Comparison of ENCODE assay signal across 24 mouse cellular contexts in the genomic region with DNA sequence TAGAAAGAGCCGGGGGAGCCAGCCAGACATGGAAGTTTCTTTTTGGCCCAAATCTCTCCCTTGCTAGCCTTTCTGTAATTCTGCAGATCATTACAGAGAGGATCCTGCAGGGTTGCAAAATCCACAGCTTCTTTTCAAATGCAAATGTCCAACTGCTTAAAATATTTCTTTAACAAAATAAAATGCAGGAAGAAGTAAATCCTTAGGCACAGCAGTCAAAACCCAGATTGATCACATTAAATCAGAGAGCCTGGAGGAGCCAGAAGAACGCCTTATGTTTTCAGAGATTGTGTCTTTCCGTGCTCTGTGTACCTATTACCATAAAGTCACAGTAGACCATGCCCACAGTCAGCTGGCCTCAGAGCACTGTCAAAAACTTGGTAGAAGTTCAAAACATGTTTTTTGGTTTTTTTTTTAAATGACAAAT.
DNase-seq lines count a peak whose midpoint lies in the region; ATAC-seq and TF ChIP-seq lines count a peak whose summit lies in the region.
"Had no signal": no experiment of that assay in that cellular context is flagged by ENCODE, and none has a peak within 500 bp of the region (broad histone marks: within the 10 kb centered on the region; RNA-seq: fewer than 3 reads in every experiment).

No protein-coding gene starts in this region.

- H3K36me3 ChIP-seq in forebrain, embryonic 11.5 days (ENCODE audit: control insufficient read depth, insufficient read depth, low read length), result no peaks in the 10 kb centered on the region
- H3K36me3 ChIP-seq in forebrain, embryonic 10.5 days (replicated peaks), result no peaks in the 10 kb centered on the region
- H3K36me3 ChIP-seq in midbrain, embryonic 15.5 days (replicated peaks), result no peaks in the 10 kb centered on the region
- H3K36me3 ChIP-seq in hindbrain, embryonic 13.5 days, result no peaks in the 10 kb centered on the region
- H3K36me3 ChIP-seq: heart, embryonic 13.5 days; limb, embryonic 13.5 days had no signal

- no peak for TF ChIP-seq POLR2A in brain, embryonic 14.5 days (IDR thresholded peaks at IDR 0.05; ENCODE audit: borderline replicate concordance, extremely low read depth, insufficient read depth, insufficient read length, poor library complexity, severe bottlenecking)

- no peak overlapping the region for H3K9ac ChIP-seq in forebrain, embryonic 11.5 days (ENCODE audit: low read length)
- H3K9ac ChIP-seq in midbrain, embryonic 15.5 days, result no peak overlapping the region
- no peak overlapping the region for H3K9ac ChIP-seq in hindbrain, embryonic 13.5 days
- H3K9ac ChIP-seq: heart, embryonic 13.5 days; limb, embryonic 13.5 days; liver, embryonic 14.5 days had no signal

- H3K4me1 ChIP-seq in forebrain, embryonic 11.5 days (replicated peaks; ENCODE audit: control insufficient read depth, insufficient read depth, low read length), result 0 out of 2 replicates have a peak, but pooled peaks cover 2% of the 10 kb centered on the region
- H3K4me1 ChIP-seq in forebrain, embryonic 10.5 days, result peaks cover 7% of the 10 kb centered on the region; the same call in 1 of the 2 replicates
- H3K4me1 ChIP-seq in midbrain, embryonic 15.5 days, result peaks cover 12% of the 10 kb centered on the region
- no peaks in the 10 kb centered on the region; the same call in 1 of the 2 replicates for H3K4me1 ChIP-seq in hindbrain, embryonic 13.5 days (replicated peaks)
- H3K4me1 ChIP-seq: heart, embryonic 13.5 days; limb, embryonic 13.5 days had no signal

- TF ChIP-seq CTCF in brain, embryonic 14.5 days (IDR thresholded peaks at IDR 0.05; ENCODE audit: borderline replicate concordance, extremely low read depth, insufficient read depth, insufficient read length), result no peak

- H3K27me3 ChIP-seq in forebrain, embryonic 11.5 days (ENCODE audit: control insufficient read depth, insufficient read depth, low read length), result no peaks in the 10 kb centered on the region
- H3K27me3 ChIP-seq in forebrain, embryonic 10.5 days (ENCODE audit: poor library complexity, severe bottlenecking), result no peaks in the 10 kb centered on the region
- H3K27me3 ChIP-seq in midbrain, embryonic 15.5 days (replicated peaks), result no peaks in the 10 kb centered on the region
- no peaks in the 10 kb centered on the region for H3K27me3 ChIP-seq in hindbrain, embryonic 13.5 days
- H3K27me3 ChIP-seq: heart, embryonic 13.5 days; limb, embryonic 13.5 days had no signal

- H3K4me2 ChIP-seq in forebrain, embryonic 11.5 days (ENCODE audit: low read depth, low read length, severe bottlenecking), result no peak overlapping the region
- H3K4me2 ChIP-seq in midbrain, embryonic 15.5 days, result no peak overlapping the region
- H3K4me2 ChIP-seq in hindbrain, embryonic 13.5 days, result no peak overlapping the region
- H3K4me2 ChIP-seq: heart, embryonic 13.5 days; limb, embryonic 13.5 days had no signal

- H3K9me3 ChIP-seq in forebrain, embryonic 11.5 days (ENCODE audit: control insufficient read depth, low read length), result no peaks in the 10 kb centered on the region
- H3K9me3 ChIP-seq in forebrain, embryonic 10.5 days, result no peaks in the 10 kb centered on the region
- no peaks in the 10 kb centered on the region for H3K9me3 ChIP-seq in midbrain, embryonic 15.5 days
- H3K9me3 ChIP-seq in hindbrain, embryonic 13.5 days, result no peaks in the 10 kb centered on the region
- H3K9me3 ChIP-seq: heart, embryonic 13.5 days; limb, embryonic 13.5 days had no signal

- no peak overlapping the region for H3K4me3 ChIP-seq in forebrain, embryonic 11.5 days (ENCODE audit: low read depth, low read length)
- no peak overlapping the region for H3K4me3 ChIP-seq in forebrain, embryonic 10.5 days
- no peak overlapping the region for H3K4me3 ChIP-seq in midbrain, embryonic 15.5 days
- no peak overlapping the region for H3K4me3 ChIP-seq in hindbrain, embryonic 13.5 days
- H3K4me3 ChIP-seq: heart, embryonic 13.5 days; limb, embryonic 13.5 days had no signal

- 53% methylated on average over 3 of the region's 3 CpGs for WGBS in forebrain, embryonic 11.5 days
- 75% methylated on average over 3 of the region's 3 CpGs for WGBS in forebrain, embryonic 10.5 days
- WGBS in midbrain, embryonic 15.5 days, result 15% methylated on average over 3 of the region's 3 CpGs
- WGBS in hindbrain, embryonic 13.5 days, result 67% methylated on average over 3 of the region's 3 CpGs

- no peak for DNase-seq in forebrain, embryonic 11.5 days (ENCODE audit: low spot score)
- DNase-seq in forebrain, embryonic 10.5 days (ENCODE audit: extremely low spot score, low spot score), result no peak
- peak; percentile 11 for DNase-seq in layer of hippocampus, adult 9-11 months
- DNase-seq in layer of hippocampus, postnatal 25 days (ENCODE audit: extremely low spot score in 1 of 2, low spot score in 1 of 2), result no peak
- peak; percentile 68 for DNase-seq in brain, embryonic 14.5 days (ENCODE audit: low read depth)
- no peak for DNase-seq in right cerebral cortex, postnatal 10 days (ENCODE audit: low spot score in 2 of 2)
- DNase-seq: adrenal gland, postnatal 14 days; cerebellum, adult 18-20 months; cerebellum, postnatal 36 days; gastrocnemius, postnatal 10 days; heart, adult 11 months; heart, postnatal 36 days; kidney, adult 11 months; right cerebral cortex, postnatal 14 days; thymus, adult 18-20 months; thymus, postnatal 4 days had no signal

- H3K27ac ChIP-seq in forebrain, embryonic 11.5 days (ENCODE audit: low read depth, low read length), result 0 out of 2 replicates have a peak overlapping the region, but pooled peaks have one; percentile 42
- H3K27ac ChIP-seq in forebrain, embryonic 10.5 days, result no peak overlapping the region
- 0 out of 2 replicates have a peak overlapping the region, but pooled peaks have one; percentile 50 for H3K27ac ChIP-seq in midbrain, embryonic 15.5 days
- H3K27ac ChIP-seq in hindbrain, embryonic 13.5 days, result no peak overlapping the region
- H3K27ac ChIP-seq: heart, embryonic 13.5 days; limb, embryonic 13.5 days; liver, embryonic 14.5 days had no signal

- ATAC-seq in forebrain, embryonic 11.5 days (replicated peaks; ENCODE audit: low FRiP score), result peak; percentile 61
- ATAC-seq in midbrain, embryonic 15.5 days (replicated peaks), result peak; percentile 88
- no peak for ATAC-seq in hindbrain, embryonic 13.5 days (ENCODE audit: low FRiP score)
- ATAC-seq: CD4-positive, CD25-positive, alpha-beta regulatory T cell, adult 4 months; hindbrain, embryonic 16.5 days; lung, postnatal 0 days had no signal

Comparison
In these comparisons a context has a peak if more than half of its experiments do, and no peak if none do; other contexts are left out.
1. DNase-seq: peak in layer of hippocampus, adult 9-11 months (single experiment) and brain, embryonic 14.5 days (single experiment); none in forebrain, embryonic 11.5 days (single experiment), forebrain, embryonic 10.5 days (single experiment), layer of hippocampus, postnatal 25 days (0 of 2) and right cerebral cortex, postnatal 10 days (0 of 2).
2. H3K27ac ChIP-seq: peak in forebrain, embryonic 11.5 days (single experiment) and midbrain, embryonic 15.5 days (single experiment); none in forebrain, embryonic 10.5 days (single experiment) and hindbrain, embryonic 13.5 days (single experiment).